Mouse (Mus musculus) cerebellum, adult 2 months (tissue): ENCODE measurements around the gene Zfp941. TPM values are rescaled to one million over a fixed set of nuclear protein-coding genes. Genes with fewer than 3 reads are reported as not detected.

ENCODE experiments used
- DNase-seq, 2 experiments: peaks; one replicate each; pipeline ENCODE4 v3.0.0; 2021
- H3K27ac ChIP-seq: fragments of 200-500 bp; 2 replicates; pipeline ENCODE4 v1.5.1; 2012; ENCODE audit warnings: low read length, control low read depth, inconsistent platforms; ENCODE audit not compliant: insufficient read depth
- H3K27me3 ChIP-seq: fragments of 200-500 bp; 2 replicates; pipeline ENCODE4 v1.6.1; 2012; ENCODE audit warnings: inconsistent platforms, mild to moderate bottlenecking, low read length, moderate library complexity; ENCODE audit not compliant: control insufficient read depth, insufficient read depth
- H3K4me1 ChIP-seq: fragments of 200-500 bp; 2 replicates; pipeline ENCODE4 v1.6.1; 2011; ENCODE audit warnings: low read length; ENCODE audit not compliant: control insufficient read depth, insufficient read depth
- H3K4me3 ChIP-seq: fragments of 200-500 bp; replicated peaks from 2 replicates; pipeline ENCODE3; 2011; ENCODE audit warnings: mild to moderate bottlenecking, low read depth, low read length, control low read depth; ENCODE audit not compliant: insufficient read depth
- CTCF ChIP-seq: fragments of 200-500 bp; IDR thresholded peaks from 2 replicates; pipeline ENCODE4 v1.5.1; 2011; ENCODE audit warnings: low read depth, mild to moderate bottlenecking, control low read depth, low read length, moderate library complexity, borderline replicate concordance; ENCODE audit not compliant: insufficient read depth
- POLR2A ChIP-seq: fragments of 200-500 bp; IDR thresholded peaks from 2 replicates; pipeline ENCODE4 v1.6.1; 2011; ENCODE audit warnings: low read length, control low read depth, borderline replicate concordance; ENCODE audit not compliant: insufficient read depth
- WGBS: fragments of 180-500 bp; shearing (Covaris S2); methylation state at CpG from one replicate; pipeline ENCODE4 v1.1.7; 2018; 5-methylcytosine and 5-hydroxymethylcytosine counted together
- polyA plus RNA-seq: library from polyadenylated mRNA; depleted of rRNA; stranded (reverse); fragments of >200 nt; gene quantifications from 2 replicates; pipeline ENCODE4 v1.2.3, GENCODE M21; 2012

The Zfp941 gene
- polyA plus RNA-seq, 1 experiment = 14.5 TPM

GRCm38 (mm10) chr7:140845683-140846082, 23.7 kb upstream of the Zfp941 start:
- no peak for DNase-seq
- no peak overlapping the region for H3K4me3 ChIP-seq
- no peak overlapping the region for H3K27ac ChIP-seq
- no peaks in the 10 kb centered on the region for H3K4me1 ChIP-seq
- 78% methylated on average over 4 of the region's 4 CpGs for whole genome bisulfite sequencing
- no peaks in the 10 kb centered on the region for H3K27me3 ChIP-seq
- TF ChIP-seq POLR2A = no peak
- no peak for TF ChIP-seq CTCF

- WGBS = 19% methylated on average over 14 of the region's 14 CpGs
- Histone ChIP-seq H3K4me1 (no peaks in the 10 kb centered on the region), H3K27ac (no peak within 1 kb of the TSS), H3K4me3 (no peak within 1 kb of the TSS), H3K27me3 (no peaks in the 10 kb centered on the region)
- TF ChIP-seq POLR2A = no peak
- TF ChIP-seq CTCF = peak; percentile 97
- DNase-seq = peak; percentile 79 to 90
Observed at GRCm38 (mm10) chr7:140844905-140845665, 23.1 kb upstream of the Zfp941 start, which contains the start of gene Scgb1c1. TSS of gene Scgb1c1 (plus strand) at chr7:140845547.

- H3K4me1 ChIP-seq = no peaks in the 10 kb centered on the region
- no peak for DNase-seq
- no peak overlapping the region for H3K27ac ChIP-seq
- no peaks in the 10 kb centered on the region for H3K27me3 ChIP-seq
- TF ChIP-seq POLR2A (no peak), CTCF (no peak)
- WGBS = 74% methylated on average over 7 of the region's 7 CpGs
- no peak overlapping the region for H3K4me3 ChIP-seq
Observed at GRCm38 (mm10) chr7:140843806-140844205, 21.8 kb upstream of the Zfp941 start.

GRCm38 (mm10) chr7:140840750-140841735, 19.1 kb upstream of the Zfp941 start:
- 40% methylated on average over 19 of the region's 19 CpGs for WGBS
- H3K27me3 ChIP-seq = no peaks in the 10 kb centered on the region
- DNase-seq = no peak
- no peak for TF ChIP-seq CTCF
- TF ChIP-seq POLR2A = no peak
- H3K27ac ChIP-seq = no peak overlapping the region
- no peak overlapping the region for H3K4me3 ChIP-seq
- H3K4me1 ChIP-seq = no peaks in the 10 kb centered on the region

GRCm38 (mm10) chr7:140839556-140839955, 17.6 kb upstream of the Zfp941 start:
- H3K27ac ChIP-seq = no peak overlapping the region
- no peak for DNase-seq
- H3K27me3 ChIP-seq = no peaks in the 10 kb centered on the region
- WGBS = 54% methylated on average over 5 of the region's 5 CpGs
- TF ChIP-seq CTCF = no peak
- no peak for TF ChIP-seq POLR2A
- H3K4me1 ChIP-seq = no peaks in the 10 kb centered on the region
- H3K4me3 ChIP-seq = no peak overlapping the region

- 62% methylated on average over 9 of the region's 9 CpGs for WGBS
- H3K4me1 ChIP-seq = no peaks in the 10 kb centered on the region
- no peak overlapping the region for H3K4me3 ChIP-seq
- no peak for TF ChIP-seq POLR2A
- no peak for TF ChIP-seq CTCF
- no peaks in the 10 kb centered on the region for H3K27me3 ChIP-seq
- DNase-seq = no peak
- H3K27ac ChIP-seq = no peak overlapping the region
Observed at GRCm38 (mm10) chr7:140836243-140837115, 14.5 kb upstream of the Zfp941 start.

- DNase-seq = no peak
- TF ChIP-seq POLR2A (no peak), CTCF (no peak)
- no peak overlapping the region for H3K27ac ChIP-seq
Observed at GRCm38 (mm10) chr7:140835758-140836087, 13.7 kb upstream of the Zfp941 start.

More at GRCm38 (mm10) chr7:140835758-140836087, 13.7 kb upstream of the Zfp941 start:
- H3K4me1 ChIP-seq = no peaks in the 10 kb centered on the region
- WGBS = 84% methylated on average over 2 of the region's 2 CpGs
- no peak overlapping the region for H3K4me3 ChIP-seq
- no peaks in the 10 kb centered on the region for H3K27me3 ChIP-seq
